Mouse (Mus musculus): ENCODE measurements around the gene Tnfrsf21. TPM values are rescaled to one million over a fixed set of nuclear protein-coding genes. Genes with fewer than 3 reads are reported as not detected.

Gene Tnfrsf21
- total RNA-seq, 2 experiments from 2014 or later = 12.6 to 14.7 TPM

GRCm38 (mm10) chr17:43076801-43077493 lies 60.6 kb downstream of the Tnfrsf21 start:
- DNase-seq = peak; percentile 59

- no peak for DNase-seq
Observed at GRCm38 (mm10) chr17:43077540-43077939, 61.2 kb downstream of the Tnfrsf21 start.

GRCm38 (mm10) chr17:43081225-43081624 lies 64.9 kb downstream of the Tnfrsf21 start:
- DNase-seq = no peak

- DNase-seq = no peak
Observed at GRCm38 (mm10) chr17:43089496-43089895, 73.1 kb downstream of the Tnfrsf21 start.

- DNase-seq = no peak
Observed at GRCm38 (mm10) chr17:43090948-43091724, 74.8 kb downstream of the Tnfrsf21 start.

GRCm38 (mm10) chr17:43092280-43092995 lies 76.1 kb downstream of the Tnfrsf21 start:
- no peak for DNase-seq

GRCm38 (mm10) chr17:43094285-43094684 lies 77.9 kb downstream of the Tnfrsf21 start:
- DNase-seq = no peak

GRCm38 (mm10) chr17:43097101-43097688 lies 80.8 kb downstream of the Tnfrsf21 start:
- DNase-seq = no peak

- no peak for DNase-seq
Observed at GRCm38 (mm10) chr17:43106108-43106507, 89.8 kb downstream of the Tnfrsf21 start.

- DNase-seq = no peak
Observed at GRCm38 (mm10) chr17:43107338-43107737, 91.0 kb downstream of the Tnfrsf21 start.

- DNase-seq = no peak
Observed at GRCm38 (mm10) chr17:43109501-43109900, 93.1 kb downstream of the Tnfrsf21 start.

GRCm38 (mm10) chr17:43110168-43110885 lies 94.0 kb downstream of the Tnfrsf21 start:
- no peak for DNase-seq

GRCm38 (mm10) chr17:43113391-43113984 lies 97.1 kb downstream of the Tnfrsf21 start:
- no peak for DNase-seq

GRCm38 (mm10) chr17:43114086-43114581 lies 97.8 kb downstream of the Tnfrsf21 start:
- DNase-seq = no peak

GRCm38 (mm10) chr17:43114926-43115325 lies 98.6 kb downstream of the Tnfrsf21 start:
- no peak for DNase-seq

- DNase-seq = no peak
Observed at GRCm38 (mm10) chr17:43116748-43117147, 100.4 kb downstream of the Tnfrsf21 start.

GRCm38 (mm10) chr17:43119446-43119845 lies 103.1 kb downstream of the Tnfrsf21 start:
- no peak for DNase-seq

GRCm38 (mm10) chr17:43121096-43121495 lies 104.7 kb downstream of the Tnfrsf21 start:
- no peak for DNase-seq

GRCm38 (mm10) chr17:43128305-43128704 lies 112.0 kb downstream of the Tnfrsf21 start:
- DNase-seq = no peak

- no peak for DNase-seq
Observed at GRCm38 (mm10) chr17:43128908-43129533, 112.7 kb downstream of the Tnfrsf21 start.

Data from adrenal gland, postnatal 10 days (tissue).